Mouse (Mus musculus) frontal cortex, postnatal 36 days (tissue): ENCODE results near the gene Shb.

Experiments used
- DNase-seq, 2 experiments: peaks; one replicate each; pipeline ENCODE4 v3.0.0; 2022; ENCODE audit warnings: low spot score in 2 of 2

The Shb gene

GRCm38 (mm10) chr4:45527562-45528354 lies 4.5 kb downstream of the Shb start:
- DNase-seq = no peak

GRCm38 (mm10) chr4:45526846-45527561 lies 5.3 kb downstream of the Shb start:
- DNase-seq = no peak

DNA sequence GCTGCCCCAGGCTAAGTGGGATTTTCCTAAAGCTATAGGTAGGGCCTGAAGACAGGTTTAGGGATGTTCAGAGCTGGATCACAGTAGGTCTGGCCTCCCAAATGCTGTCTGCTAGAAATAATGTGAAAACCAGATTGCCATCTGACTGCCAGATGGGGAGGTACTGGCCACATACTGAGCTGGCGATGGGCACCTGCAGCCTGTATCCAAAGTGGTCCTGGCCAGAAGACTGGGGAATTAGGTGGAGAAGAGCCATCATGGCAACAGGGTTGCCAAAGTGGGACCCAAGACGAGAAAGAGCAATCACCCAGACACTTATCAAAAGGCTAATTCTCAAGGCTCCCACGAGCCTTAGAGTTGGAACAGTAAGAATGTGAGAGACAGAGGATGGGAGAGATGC lies 6.1 kb downstream of the Shb start:
- DNase-seq = no peak

DNA sequence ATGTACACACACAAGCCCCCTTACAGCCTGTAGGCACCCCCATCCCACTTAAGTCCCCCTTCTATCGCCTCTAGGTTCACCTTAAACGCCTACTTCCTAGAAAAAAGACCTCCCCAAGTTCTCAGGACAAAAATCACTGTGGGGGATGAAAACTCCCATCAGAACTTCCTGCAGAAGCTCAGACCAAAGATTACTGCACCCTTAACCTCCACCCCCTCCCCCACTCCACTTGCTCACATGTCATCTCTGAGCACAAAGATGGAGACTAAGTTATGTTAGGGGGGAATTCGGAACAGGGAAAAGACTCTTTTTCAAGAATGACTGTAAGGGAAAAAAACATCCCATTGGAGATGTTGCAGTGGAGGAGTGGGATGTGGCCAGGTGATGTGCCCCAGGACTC lies 6.7 kb downstream of the Shb start:
- no peak for DNase-seq

DNA sequence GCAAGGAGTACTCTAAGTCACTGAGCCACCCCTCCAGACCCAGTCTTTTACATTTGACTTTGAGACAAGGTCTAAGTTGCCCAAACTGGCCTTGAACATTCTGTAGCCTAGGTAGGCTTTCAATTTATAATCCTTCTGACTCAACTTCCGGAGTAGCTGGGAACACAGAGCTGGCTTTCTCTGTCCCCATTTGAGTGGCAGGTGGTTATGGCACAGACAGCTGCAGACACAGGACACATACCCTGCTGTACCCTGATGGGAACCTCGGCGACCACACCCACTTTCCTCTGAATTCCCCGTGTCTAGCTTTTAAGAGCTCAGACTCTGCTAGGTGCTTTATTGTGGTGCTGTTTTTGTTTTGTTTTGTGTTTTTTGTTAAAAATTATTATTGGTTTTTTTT lies 7.7 kb downstream of the Shb start:
- DNase-seq = no peak

DNA sequence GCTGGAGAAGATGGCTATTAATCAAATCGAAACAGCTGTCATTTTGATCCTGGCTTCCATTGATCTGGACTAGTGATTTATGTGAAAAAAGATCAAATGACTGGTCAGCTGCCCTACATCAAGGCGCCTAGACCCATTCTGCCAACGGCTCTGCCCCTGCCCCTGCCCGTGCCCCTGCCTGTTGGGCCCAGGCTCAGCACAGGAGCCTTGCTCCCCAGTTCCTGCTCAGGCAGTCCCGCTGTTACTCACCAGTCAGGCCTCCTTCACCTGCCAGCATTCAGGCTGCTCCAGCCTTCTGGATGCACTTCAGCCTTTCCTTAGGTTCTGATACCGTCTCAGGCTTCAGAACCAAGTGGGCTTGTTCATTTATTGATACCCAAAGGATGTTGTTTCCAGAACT lies 8.9 kb downstream of the Shb start:
- DNase-seq = no peak

- no peak for DNase-seq
Observed at GRCm38 (mm10) chr4:45522956-45523355, 9.3 kb downstream of the Shb start.

- no peak for DNase-seq
Observed at GRCm38 (mm10) chr4:45522583-45522900, 9.7 kb downstream of the Shb start.

GRCm38 (mm10) chr4:45521705-45522582 lies 10.3 kb downstream of the Shb start:
- no peak for DNase-seq

DNA sequence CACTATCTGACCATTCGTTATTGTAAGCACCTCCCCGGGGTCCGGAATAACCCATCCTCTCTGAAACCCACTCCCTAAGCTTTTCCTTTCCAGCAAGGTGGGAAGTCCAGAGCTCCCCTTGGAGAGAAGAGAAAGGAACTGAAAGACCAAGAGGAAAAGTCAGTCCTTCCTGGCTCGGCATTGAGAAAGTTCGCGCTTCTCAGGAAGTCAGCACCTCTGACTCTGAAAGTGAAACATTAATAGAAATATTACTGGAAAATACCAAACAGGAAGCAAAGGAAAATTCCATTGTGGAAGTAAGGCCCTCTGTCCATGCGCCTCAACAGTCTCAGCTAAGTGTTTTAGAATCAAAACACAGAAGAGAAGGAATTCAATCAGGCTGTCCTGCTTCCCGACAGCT lies 11.9 kb downstream of the Shb start:
- DNase-seq = no peak

GRCm38 (mm10) chr4:45517399-45517798 lies 14.9 kb downstream of the Shb start:
- no peak for DNase-seq

- no peak for DNase-seq
Observed at GRCm38 (mm10) chr4:45515894-45516293, 16.4 kb downstream of the Shb start.

DNA sequence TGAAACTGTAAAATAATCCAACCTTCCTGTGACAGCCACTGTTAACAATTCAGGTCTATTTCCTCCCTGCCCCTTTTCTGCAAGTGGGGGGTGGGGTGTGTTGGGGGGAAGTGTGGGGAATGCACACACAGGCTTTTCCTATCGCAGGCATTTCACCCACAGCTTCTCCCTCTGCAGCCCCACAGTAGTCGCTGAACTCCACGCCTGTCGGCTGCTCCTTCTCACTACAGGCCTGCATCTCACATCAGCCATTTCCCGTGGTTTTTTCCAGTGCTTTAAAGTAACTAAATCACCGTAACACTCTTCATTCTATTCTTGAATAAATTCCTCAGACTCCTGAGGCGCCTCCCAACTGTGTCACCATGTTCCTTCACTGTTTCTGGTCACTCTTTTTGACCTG lies 17.9 kb downstream of the Shb start:
- no peak for DNase-seq

DNA sequence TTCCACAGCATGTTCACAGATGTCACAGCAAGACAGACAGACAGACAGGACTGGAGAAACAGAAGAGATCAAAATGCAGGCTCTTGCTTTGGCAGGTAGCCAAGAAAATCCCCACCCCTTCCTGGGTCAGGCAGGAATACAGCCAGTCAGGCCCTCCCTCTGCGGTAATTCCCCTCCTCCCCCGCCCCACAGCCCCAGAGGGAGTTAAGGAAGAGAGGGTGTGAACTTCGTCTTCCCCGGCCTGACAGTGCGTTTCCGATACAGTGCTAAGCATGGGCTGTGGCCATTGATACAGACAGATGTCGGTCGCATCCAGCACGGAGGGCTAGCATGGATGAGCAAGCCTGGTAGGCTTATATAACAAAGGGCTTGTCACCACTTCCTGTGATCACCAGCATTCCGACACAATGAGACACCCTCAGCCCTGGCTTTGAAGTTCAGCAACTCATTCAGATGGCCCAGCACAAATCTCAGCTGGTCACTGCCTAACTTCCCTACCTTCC lies 18.4 kb downstream of the Shb start:
- DNase-seq = no peak

GRCm38 (mm10) chr4:45513340-45513739 lies 18.9 kb downstream of the Shb start:
- DNase-seq = no peak

- DNase-seq = no peak
Observed at GRCm38 (mm10) chr4:45510163-45510562, 22.1 kb downstream of the Shb start.

DNA sequence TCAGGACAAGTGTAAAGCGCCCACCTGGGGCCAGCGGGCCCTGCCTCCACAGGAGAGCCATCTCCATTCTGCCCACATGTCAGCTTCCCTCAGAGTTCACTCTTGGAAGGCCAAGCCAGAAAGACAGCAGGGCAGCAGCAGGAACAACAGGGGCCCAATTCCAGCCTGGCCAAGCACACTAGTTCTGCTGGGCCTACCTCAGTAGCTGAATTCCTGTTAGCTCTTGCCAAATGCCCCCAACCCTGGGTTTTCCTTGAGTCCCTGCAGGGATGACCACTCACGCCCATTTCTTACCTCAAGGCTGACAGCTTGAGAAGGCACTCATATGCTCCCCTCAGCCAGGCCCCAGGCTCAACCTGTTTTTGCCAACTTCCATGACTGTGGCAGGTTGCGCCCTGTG lies 22.9 kb downstream of the Shb start:
- DNase-seq = no peak

DNA sequence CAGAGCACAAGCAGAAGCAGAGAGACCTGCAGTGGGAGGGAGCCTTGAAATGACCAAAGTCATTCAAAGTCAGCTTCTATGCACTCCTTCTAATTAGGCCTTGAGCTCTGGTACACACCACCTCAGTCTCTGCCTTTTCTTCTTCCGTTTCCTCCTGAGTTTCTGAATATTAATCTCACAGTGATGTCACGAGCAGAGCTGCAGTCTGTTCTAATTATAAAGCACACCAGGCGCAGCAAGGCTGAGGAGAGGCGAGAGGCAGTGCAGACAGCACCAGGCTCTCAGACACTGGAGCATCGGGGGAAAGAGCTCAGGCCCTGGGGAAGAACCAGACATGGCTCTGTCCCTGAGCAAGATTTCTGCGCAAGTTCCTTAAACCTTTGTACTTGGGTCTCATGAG lies 23.8 kb downstream of the Shb start:
- peak in 1 of 2 experiments; percentile 43 for DNase-seq

- DNase-seq = no peak
Observed at GRCm38 (mm10) chr4:45507476-45507875, 24.8 kb downstream of the Shb start.

- DNase-seq = no peak
Observed at GRCm38 (mm10) chr4:45507039-45507438, 25.2 kb downstream of the Shb start.

DNA sequence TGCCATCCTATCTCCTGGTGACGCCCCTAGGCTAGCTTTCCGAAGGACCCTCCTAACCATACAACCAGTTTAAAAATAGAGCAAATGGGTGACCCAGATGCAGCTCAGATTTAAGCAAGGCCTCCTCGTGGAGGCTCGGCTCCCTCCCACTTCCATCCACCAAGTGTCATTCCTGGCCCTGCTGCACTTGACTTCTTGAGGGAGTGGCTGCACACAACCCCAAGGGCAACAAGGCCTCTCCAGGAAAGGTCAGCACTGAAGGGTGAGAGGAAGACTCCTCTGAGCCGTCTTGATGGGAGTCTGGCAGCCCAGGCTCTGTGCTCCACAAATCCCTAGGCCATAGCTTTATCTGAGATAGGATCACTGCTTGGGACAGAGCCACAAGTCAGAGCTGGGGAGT lies 25.7 kb downstream of the Shb start:
- no peak for DNase-seq

DNA sequence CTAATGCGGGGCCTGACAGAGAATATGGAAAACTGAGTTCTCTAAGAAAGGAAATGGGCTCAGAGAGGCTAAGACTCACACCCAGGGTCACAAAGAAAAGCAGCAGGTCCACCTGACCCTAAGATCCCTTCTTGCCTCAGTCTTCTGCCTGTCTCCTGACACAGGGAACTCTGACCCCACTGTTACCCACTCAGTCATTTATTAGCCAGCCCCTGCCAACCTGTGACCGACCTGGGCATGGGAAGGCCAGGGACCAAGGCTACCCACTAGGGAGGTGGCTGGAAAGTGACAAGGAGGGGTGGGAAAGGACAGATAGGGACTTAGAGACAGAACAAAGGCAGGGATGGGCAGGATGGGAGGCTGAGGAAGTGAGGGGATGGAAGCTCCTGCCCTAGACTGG lies 26.6 kb downstream of the Shb start:
- no peak for DNase-seq
